Mouse (Mus musculus) MEL (cell line): ENCODE measurements around the gene Zbtb34. TPM values are rescaled to one million over a fixed set of nuclear protein-coding genes. Genes with fewer than 3 reads are reported as not detected.

Source experiments
- DNase-seq: peaks from one replicate; pipeline ENCODE4 v3.0.0; 2011; ENCODE audit warnings: low read depth, low spot score
- H3K27ac ChIP-seq: 2 replicates; pipeline ENCODE4 v1.5.1; 2012; ENCODE audit warnings: low read depth, mild to moderate bottlenecking, control low read depth, low read length, moderate library complexity; ENCODE audit not compliant: control insufficient read depth
- H3K27me3 ChIP-seq, 2 experiments: fragments of 150-350 bp in 1 of 2; sonication (generic) in 1 of 2; 2 replicates each; pipeline ENCODE4 v1.6.1; 2012; ENCODE audit warnings: low read length in 2 of 2, mild to moderate bottlenecking in 2 of 2, improper control_type of control experiment in 1 of 2, moderate library complexity in 1 of 2; ENCODE audit not compliant: insufficient read depth in 2 of 2, control insufficient read depth in 1 of 2
- H3K36me3 ChIP-seq, 2 experiments: 2 replicates each; pipeline ENCODE4 v1.6.1; 2012 to 2014; ENCODE audit warnings: low read length in 2 of 2, improper control_type of control experiment in 1 of 2, inconsistent platforms in 1 of 2, mild to moderate bottlenecking in 1 of 2; ENCODE audit not compliant: insufficient read depth in 2 of 2, control insufficient read depth in 1 of 2
- H3K4me1 ChIP-seq, 2 experiments: fragments of 150-350 bp in 1 of 2; sonication (generic) in 1 of 2; 2 replicates each; pipeline ENCODE4 v1.6.1; 2012; ENCODE audit warnings: low read length in 2 of 2, improper control_type of control experiment in 1 of 2, mild to moderate bottlenecking in 1 of 2; ENCODE audit not compliant: insufficient read depth in 2 of 2, control insufficient read depth in 1 of 2
- H3K4me3 ChIP-seq, 2 experiments: fragments of 150-350 bp in 1 of 2; sonication (generic) in 1 of 2; 2 replicates each; pipeline ENCODE4 v1.5.1; 2012; ENCODE audit warnings: low read depth in 2 of 2, low read length in 2 of 2, mild to moderate bottlenecking in 2 of 2, moderate library complexity in 2 of 2, control low read depth in 1 of 2, improper control_type of control experiment in 1 of 2; ENCODE audit not compliant: control insufficient read depth in 1 of 2, insufficient read depth in 1 of 2
- H3K79me2 ChIP-seq: 2 replicates; pipeline ENCODE4 v1.6.1; 2012; ENCODE audit warnings: mild to moderate bottlenecking, low read length, moderate library complexity; ENCODE audit not compliant: control insufficient read depth, poor library complexity, insufficient read depth
- H3K9ac ChIP-seq: 2 replicates; pipeline ENCODE4 v1.6.1; 2012; ENCODE audit warnings: low read depth, mild to moderate bottlenecking, control low read depth, low read length, moderate library complexity; ENCODE audit not compliant: control insufficient read depth, poor library complexity, severe bottlenecking
- H3K9me3 ChIP-seq: fragments of 150-350 bp; sonication (generic); replicated peaks from 2 replicates; pipeline ENCODE4 v1.6.1; 2012; ENCODE audit warnings: mild to moderate bottlenecking, low read length, improper control_type of control experiment, moderate library complexity; ENCODE audit not compliant: insufficient read depth
- CHD1 ChIP-seq: IDR thresholded peaks from 2 replicates; pipeline ENCODE4 v1.6.1; 2012; ENCODE audit warnings: low read depth, mild to moderate bottlenecking, inconsistent platforms, low read length, improper control_type of control experiment
- E2F4 ChIP-seq: IDR thresholded peaks from 2 replicates; pipeline ENCODE4 v1.6.1; 2011; ENCODE audit warnings: low read depth, low read length, improper control_type of control experiment, borderline replicate concordance
- ETS1 ChIP-seq: IDR thresholded peaks from 2 replicates; pipeline ENCODE4 v1.6.1; 2012; ENCODE audit warnings: low read depth, mild to moderate bottlenecking, inconsistent platforms, low read length, improper control_type of control experiment, moderate library complexity
- GATA1 ChIP-seq: IDR thresholded peaks from 2 replicates; pipeline ENCODE4 v1.6.1; 2011; ENCODE audit warnings: low read depth, low read length, improper control_type of control experiment
- HCFC1 ChIP-seq: IDR thresholded peaks from 2 replicates; pipeline ENCODE4 v1.6.1; 2012; ENCODE audit warnings: low read depth, mild to moderate bottlenecking, inconsistent platforms, low read length, improper control_type of control experiment, moderate library complexity
- MEF2A ChIP-seq: IDR thresholded peaks from 2 replicates; pipeline ENCODE4 v1.6.1; 2014; ENCODE audit warnings: low read depth, mild to moderate bottlenecking, inconsistent platforms, low read length, improper control_type of control experiment; ENCODE audit not compliant: poor library complexity, insufficient replicate concordance, severe bottlenecking; ENCODE audit errors: extremely low read depth
- MXI1 ChIP-seq: IDR thresholded peaks from 2 replicates; pipeline ENCODE4 v1.6.1; 2011; ENCODE audit warnings: mild to moderate bottlenecking, low read depth, low read length, improper control_type of control experiment
- NELFE ChIP-seq: IDR thresholded peaks from 2 replicates; pipeline ENCODE4 v1.6.1; 2011; ENCODE audit warnings: low read depth, low read length, improper control_type of control experiment
- NRF1 ChIP-seq: IDR thresholded peaks from 2 replicates; pipeline ENCODE4 v1.6.1; 2014; ENCODE audit warnings: low read depth, mild to moderate bottlenecking, inconsistent platforms, low read length, improper control_type of control experiment, moderate library complexity; ENCODE audit not compliant: poor library complexity, insufficient read depth, severe bottlenecking
- POLR2A ChIP-seq, 2 experiments: IDR thresholded peaks; 2 replicates each; pipeline ENCODE4 v1.6.1; 2011 to 2012; ENCODE audit warnings: low read length in 2 of 2, mild to moderate bottlenecking in 2 of 2, control low read depth in 1 of 2, improper control_type of control experiment in 1 of 2, low read depth in 1 of 2, moderate library complexity in 1 of 2; ENCODE audit not compliant: control insufficient read depth in 1 of 2, insufficient read depth in 1 of 2, poor library complexity in 1 of 2
- RCOR1 ChIP-seq: IDR thresholded peaks from 2 replicates; pipeline ENCODE4 v1.6.1; 2012; ENCODE audit warnings: low read depth, mild to moderate bottlenecking, inconsistent platforms, low read length, improper control_type of control experiment
- SIN3A ChIP-seq: IDR thresholded peaks from 2 replicates; pipeline ENCODE4 v1.6.1; 2012; ENCODE audit warnings: low read length, improper control_type of control experiment, inconsistent platforms
- TBP ChIP-seq: IDR thresholded peaks from 2 replicates; pipeline ENCODE4 v1.8.0; 2011; ENCODE audit warnings: low read depth, low read length, improper control_type of control experiment
- TCF12 ChIP-seq: IDR thresholded peaks from 2 replicates; pipeline ENCODE4 v1.6.1; 2014; ENCODE audit warnings: low read depth, mild to moderate bottlenecking, inconsistent platforms, low read length, improper control_type of control experiment, moderate library complexity
- polyA plus RNA-seq, 2 experiments: library from polyadenylated mRNA; stranded (reverse) in 1 of 2; unstranded in 1 of 2; fragments of >175 nt in 1 of 2; fragments of >200 nt in 1 of 2; gene quantifications; 2 replicates each; pipeline versions ENCODE4 v1.2.1 to v1.2.4; 2012; ENCODE audit warnings: low replicate concordance in 2 of 2, low read depth in 1 of 2; ENCODE audit not compliant: insufficient read length in 2 of 2, insufficient read depth in 1 of 2, missing spikeins in 1 of 2
- total RNA-seq: library from RNA; depleted of rRNA; stranded (reverse); fragments of 300-350 nt; gene quantifications from 2 replicates; pipeline ENCODE4 v1.2.3, GENCODE M21; 2012

Zbtb34 gene
- total and polyA plus RNA-seq, 3 experiments: 9.6 to 10.1 TPM; not detected in 1

GRCm38 (mm10) chr2:33429339-33429738 lies 1.8 kb downstream of the Zbtb34 start:
- H3K36me3 ChIP-seq: peaks cover 0 to 11% of the 10 kb centered on the region in 2 experiments; a peak in 3 of 4 replicates
- H3K4me3 ChIP-seq: peak overlapping the region; percentile 85 to 95
- H3K4me1 ChIP-seq: peaks cover 0 to 9% of the 10 kb centered on the region in 2 experiments; a peak in 3 of 4 replicates
- H3K9me3 ChIP-seq: no peaks in the 10 kb centered on the region
- peak overlapping the region; percentile 71 for H3K27ac ChIP-seq
- peak overlapping the region; percentile 96 for H3K9ac ChIP-seq
- peaks cover 23% of the 10 kb centered on the region for H3K79me2 ChIP-seq
- no peaks in the 10 kb centered on the region for H3K27me3 ChIP-seq
- peak; percentile 57; the same call in 1 of the 2 replicates for TF ChIP-seq SIN3A
- TF ChIP-seq MXI1: peak; percentile 63; the same call in 1 of the 2 replicates
- no peak for TF ChIP-seq MEF2A
- no peak for TF ChIP-seq E2F4
- TF ChIP-seq TBP: peak; percentile 58
- peak; percentile 47; the same call in 1 of the 2 replicates for TF ChIP-seq NELFE
- no peak for TF ChIP-seq HCFC1
- no peak for TF ChIP-seq TCF12
- peak; percentile 34 to 68; a peak in 2 of 4 replicates for TF ChIP-seq POLR2A (IDR thresholded peaks at IDR 0.05; ENCODE audit: control insufficient read depth in 1 of 2, insufficient read depth in 1 of 2, low read depth in 1 of 2, low read length in 2 of 2, poor library complexity in 1 of 2)
- peak; percentile 85 for DNase-seq

DNA sequence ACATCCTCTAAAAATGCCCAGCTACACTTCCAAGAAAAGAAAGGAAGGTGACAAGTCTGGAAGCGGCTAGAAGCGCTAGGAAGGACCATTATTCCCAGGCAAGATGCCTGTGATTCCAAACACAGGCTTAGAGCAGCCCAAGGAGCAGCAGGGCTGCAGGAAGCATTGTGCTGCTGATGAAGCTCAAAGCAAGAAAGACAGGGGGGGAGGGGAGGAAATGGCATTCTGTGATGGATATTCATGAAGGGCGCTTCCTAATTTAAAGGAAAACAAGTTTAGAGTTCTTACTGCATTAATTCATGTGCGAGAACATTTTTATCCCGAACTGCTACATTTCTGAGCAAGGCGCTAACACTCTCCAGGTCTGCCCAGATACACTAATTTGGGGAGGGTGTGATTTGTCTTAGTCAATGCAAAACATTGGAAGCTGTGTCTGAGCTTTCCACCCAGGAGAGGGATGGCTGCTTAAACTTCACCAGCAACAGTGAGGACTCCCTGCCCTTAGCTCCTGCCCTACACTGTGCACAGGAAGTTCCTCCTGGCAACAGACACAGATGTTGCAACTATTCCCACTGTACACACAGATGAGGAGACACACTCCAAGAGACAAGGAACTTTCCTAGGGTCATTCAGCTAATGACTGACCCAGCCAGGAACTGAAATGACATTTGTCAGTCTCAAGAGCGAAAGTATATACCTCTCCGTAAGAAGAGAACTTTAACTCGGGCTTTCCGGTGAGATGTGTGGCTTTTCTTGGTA lies 4.3 kb downstream of the Zbtb34 start:
- Histone ChIP-seq H3K4me3 (no peak overlapping the region), H3K9ac (no peak overlapping the region), H3K4me1 (peaks cover 0 to 9% of the 10 kb centered on the region in 2 experiments; a peak in 3 of 4 replicates), H3K27me3 (no peaks in the 10 kb centered on the region), H3K36me3 (peaks cover 0 to 8% of the 10 kb centered on the region in 2 experiments), H3K27ac (no peak overlapping the region), H3K9me3 (no peaks in the 10 kb centered on the region), H3K79me2 (peaks cover 23% of the 10 kb centered on the region)
- TF ChIP-seq CHD1 (no peak), MXI1 (no peak), ETS1 (no peak), RCOR1 (no peak), NRF1 (no peak), GATA1 (no peak)
- DNase-seq: no peak
